Mouse (Mus musculus) hindbrain, embryonic 14.5 days (tissue): ENCODE data around the gene Nrcam. TPM values are rescaled to one million over a fixed set of nuclear protein-coding genes. Genes with fewer than 3 reads are reported as not detected.

Source experiments
- ATAC-seq: fragments of 200-750 bp; cut with Nextera tagmentation; 2 replicates; pipeline ENCODE4 v1.8.0; 2017; ENCODE audit warnings: moderate number of reproducible peaks, mild to moderate bottlenecking, moderate TSS enrichment, moderate library complexity; ENCODE audit not compliant: low FRiP score
- DNase-seq: peaks from one replicate; pipeline ENCODE4 v3.0.0-alpha.2; 2015; ENCODE audit warnings: low spot score
- H3K27ac ChIP-seq: fragments of 300-500 bp; sonication (generic); 2 replicates; pipeline ENCODE4 v1.5.1; 2014; ENCODE audit warnings: mild to moderate bottlenecking, moderate library complexity
- H3K27me3 ChIP-seq: fragments of 300-500 bp; sonication (generic); 2 replicates; pipeline ENCODE4 v1.6.1; 2014; ENCODE audit warnings: mild to moderate bottlenecking, low read length, mixed read lengths; ENCODE audit not compliant: control insufficient read depth, insufficient read depth
- H3K36me3 ChIP-seq: fragments of 300-500 bp; sonication (generic); replicated peaks from 2 replicates; pipeline ENCODE4 v1.6.1; 2014; ENCODE audit not compliant: control insufficient read depth, insufficient read depth
- H3K4me1 ChIP-seq: fragments of 300-500 bp; sonication (generic); replicated peaks from 2 replicates; pipeline ENCODE4 v1.6.1; 2014; ENCODE audit warnings: antibody characterized with exemption, low read length, mixed read lengths; ENCODE audit not compliant: control insufficient read depth, insufficient read depth
- H3K4me2 ChIP-seq: fragments of 300-500 bp; sonication (generic); replicated peaks from 2 replicates; pipeline ENCODE4 v1.6.1; 2014; ENCODE audit warnings: mild to moderate bottlenecking, moderate library complexity
- H3K4me3 ChIP-seq: fragments of 300-500 bp; sonication (generic); replicated peaks from 2 replicates; pipeline ENCODE4 v1.5.1; 2014; ENCODE audit warnings: mild to moderate bottlenecking, low read length
- H3K9ac ChIP-seq: fragments of 300-500 bp; sonication (generic); 2 replicates; pipeline ENCODE4 v1.6.1; 2014
- H3K9me3 ChIP-seq: fragments of 300-500 bp; sonication (generic); 2 replicates; pipeline ENCODE4 v1.6.1; 2016; ENCODE audit warnings: low read length; ENCODE audit not compliant: control insufficient read depth
- WGBS: fragments of 180-500 bp; shearing (Covaris S2); extraction: QIAGEN DNeasy Blood & Tissue Kit; methylation state at CpG from one replicate; pipeline ENCODE4 v1.1.7; 2014; 5-methylcytosine and 5-hydroxymethylcytosine counted together
- polyA plus RNA-seq: library from polyadenylated mRNA; unstranded; fragments of >200 nt; fragmentation: Nextera tagmentation; extraction: Ambion mirVana; gene quantifications from 2 replicates; pipeline ENCODE4 v1.2.1, GENCODE M21; 2014

Nrcam gene
- polyA plus RNA-seq, 1 experiment from 2014 or later = 155 TPM

DNA sequence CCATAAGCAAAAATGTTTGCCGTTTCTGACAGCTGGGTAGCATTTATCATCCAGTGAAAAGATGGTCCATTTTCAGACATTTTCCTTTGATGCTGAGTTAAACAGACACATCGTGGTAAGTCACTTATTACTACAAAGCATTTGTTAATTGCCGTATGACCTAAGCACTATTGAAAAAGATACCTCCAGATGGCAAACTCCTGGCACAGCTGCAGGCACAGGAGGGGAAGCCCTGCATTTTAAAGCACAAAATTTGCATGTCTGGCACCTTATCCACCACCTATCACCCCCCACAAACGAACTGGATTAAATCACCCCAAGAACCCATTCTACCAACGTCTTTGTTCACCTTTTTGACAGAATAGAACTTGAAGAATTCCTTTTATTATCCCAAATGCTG is 206.9 kb downstream of the Nrcam start:
- Histone ChIP-seq H3K9me3 (no peaks in the 10 kb centered on the region), H3K4me3 (no peak overlapping the region), H3K27ac (peak overlapping the region; percentile 76), H3K4me1 (peaks cover 31% of the 10 kb centered on the region; the same call in 1 of the 2 replicates), H3K27me3 (no peaks in the 10 kb centered on the region), H3K9ac (no peak overlapping the region), H3K36me3 (peaks cover 6% of the 10 kb centered on the region; the same call in 1 of the 2 replicates), H3K4me2 (no peak overlapping the region)
- ATAC-seq = no peak; the same call in 1 of the 2 replicates
- no peak for DNase-seq
- 16% methylated on average over 5 of the region's 5 CpGs for WGBS

DNA sequence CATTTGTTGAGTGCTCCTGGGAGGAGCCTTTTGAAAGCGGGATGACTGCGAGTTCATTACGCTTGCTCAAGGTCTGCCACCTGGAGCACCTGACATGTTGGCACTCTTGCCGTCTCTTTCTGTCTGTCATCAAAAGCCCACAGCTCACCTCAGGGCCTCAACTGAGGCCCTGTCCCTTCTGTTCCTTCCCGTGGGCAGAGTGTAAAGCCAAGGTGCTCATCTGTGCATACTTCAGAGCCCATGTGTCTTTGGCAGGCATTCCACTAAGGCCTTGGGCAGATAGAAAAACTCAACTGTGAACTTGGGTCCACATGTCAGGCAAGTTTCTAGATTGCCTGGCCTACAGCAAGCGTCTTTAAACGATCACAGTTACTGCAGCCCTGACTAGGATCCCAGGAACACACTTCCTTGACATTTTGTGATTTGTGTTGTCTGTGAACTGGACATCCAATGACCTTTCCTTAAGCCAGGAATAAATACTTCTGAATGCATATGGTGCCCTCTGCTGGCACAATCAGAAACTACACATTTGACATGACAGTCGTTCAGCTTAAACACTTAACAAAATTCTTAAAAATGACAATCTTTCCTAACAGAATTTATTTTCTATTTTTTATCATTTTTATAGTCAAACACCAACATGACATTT is 219.2 kb downstream of the Nrcam start:
- Histone ChIP-seq H3K27ac (no peak overlapping the region), H3K36me3 (peaks cover 26% of the 10 kb centered on the region), H3K9me3 (no peaks in the 10 kb centered on the region), H3K9ac (no peak overlapping the region), H3K27me3 (no peaks in the 10 kb centered on the region), H3K4me3 (no peak overlapping the region), H3K4me2 (no peak overlapping the region), H3K4me1 (no peaks in the 10 kb centered on the region; the same call in 1 of the 2 replicates)
- DNase-seq (peak; percentile 93), ATAC-seq (peak; percentile 62; the same call in 1 of the 2 replicates)
- WGBS = 54% methylated on average over 8 of the region's 8 CpGs

DNA sequence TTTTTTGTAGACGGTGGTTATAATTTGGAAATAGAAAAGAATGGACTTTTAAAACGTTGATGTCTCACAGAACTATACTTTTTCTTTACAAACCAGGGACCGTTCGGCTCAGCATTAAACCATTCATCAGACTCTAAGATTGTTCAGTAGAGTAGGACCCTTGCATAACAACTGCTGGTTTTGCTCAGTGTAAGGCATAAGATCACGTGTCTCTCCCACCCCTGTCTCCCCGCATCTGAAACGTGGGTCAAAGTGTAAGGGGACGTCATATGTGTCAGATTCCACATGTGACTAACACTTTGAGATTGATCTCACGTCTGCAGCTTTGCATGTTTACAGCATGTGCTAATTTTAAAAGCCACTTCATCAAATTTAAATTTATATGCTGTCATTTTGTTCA is 219.8 kb downstream of the Nrcam start:
- no peaks in the 10 kb centered on the region; the same call in 1 of the 2 replicates for H3K4me1 ChIP-seq
- H3K9ac ChIP-seq = no peak overlapping the region
- ATAC-seq = peak; percentile 49; the same call in 1 of the 2 replicates
- 70% methylated on average over 9 of the region's 9 CpGs for WGBS
- no peaks in the 10 kb centered on the region for H3K27me3 ChIP-seq
- H3K27ac ChIP-seq = no peak overlapping the region
- H3K4me3 ChIP-seq = no peak overlapping the region
- H3K9me3 ChIP-seq = no peaks in the 10 kb centered on the region
- H3K4me2 ChIP-seq = no peak overlapping the region
- peaks cover 31% of the 10 kb centered on the region for H3K36me3 ChIP-seq
- DNase-seq = no peak

- Histone ChIP-seq H3K9ac (no peak overlapping the region), H3K4me1 (no peaks in the 10 kb centered on the region; the same call in 1 of the 2 replicates), H3K9me3 (no peaks in the 10 kb centered on the region), H3K36me3 (peaks cover 33% of the 10 kb centered on the region), H3K27me3 (no peaks in the 10 kb centered on the region), H3K27ac (no peak overlapping the region), H3K4me3 (no peak overlapping the region), H3K4me2 (no peak overlapping the region)
- ATAC-seq (no peak), DNase-seq (no peak)
These were observed 222.9 kb downstream of the Nrcam start for GRCm38 (mm10) chr12:44551614-44552013.

DNA sequence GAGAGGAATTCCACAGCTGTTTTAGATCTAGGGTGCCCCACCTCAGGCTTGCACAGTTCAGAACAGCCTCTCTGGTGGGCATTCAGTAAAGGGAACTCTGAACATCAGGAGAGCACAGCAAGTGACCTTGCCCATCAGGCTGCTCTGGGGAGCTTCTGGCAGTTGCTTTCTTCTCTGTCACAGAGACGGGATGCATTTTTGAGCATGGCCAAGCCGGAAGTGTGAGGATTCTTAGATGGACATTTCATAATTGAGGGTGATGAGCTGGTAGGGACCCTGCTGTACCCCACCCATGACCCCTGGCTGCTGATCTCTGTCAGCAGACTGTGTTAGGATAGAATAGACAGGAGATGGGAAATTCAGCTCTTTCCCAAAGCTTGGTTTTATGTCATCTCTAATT is 225.4 kb downstream of the Nrcam start:
- WGBS = 88% methylated on average over 2 of the region's 2 CpGs
- H3K9ac ChIP-seq = no peak overlapping the region
- peaks cover 36% of the 10 kb centered on the region for H3K36me3 ChIP-seq
- ATAC-seq (no peak), DNase-seq (no peak)
- no peak overlapping the region for H3K27ac ChIP-seq
- H3K4me2 ChIP-seq = no peak overlapping the region
- H3K27me3 ChIP-seq = no peaks in the 10 kb centered on the region
- H3K9me3 ChIP-seq = no peaks in the 10 kb centered on the region
- H3K4me1 ChIP-seq = no peaks in the 10 kb centered on the region
- H3K4me3 ChIP-seq = no peak overlapping the region

DNA sequence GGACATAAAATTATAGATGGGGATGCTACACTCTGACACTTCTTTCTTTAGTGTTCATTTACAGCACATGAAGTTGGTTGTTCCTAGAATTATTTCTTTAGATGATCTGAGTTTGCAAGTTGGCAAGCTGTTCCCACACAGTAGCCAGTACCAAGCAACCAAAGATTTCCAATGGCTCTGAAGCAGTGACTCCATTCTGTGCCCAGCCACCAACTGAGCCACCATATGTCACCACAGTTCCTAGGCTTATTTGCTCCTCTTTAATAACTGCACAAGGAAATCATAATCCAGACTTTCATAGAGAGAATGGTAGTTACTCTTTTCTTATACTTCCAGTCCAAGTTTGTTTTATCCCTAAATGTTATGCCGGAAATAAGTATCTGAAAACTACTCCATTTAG is 226.1 kb downstream of the Nrcam start:
- no peak overlapping the region for H3K9ac ChIP-seq
- H3K4me3 ChIP-seq = no peak overlapping the region
- no peaks in the 10 kb centered on the region for H3K9me3 ChIP-seq
- H3K4me2 ChIP-seq = no peak overlapping the region
- no peaks in the 10 kb centered on the region for H3K27me3 ChIP-seq
- H3K4me1 ChIP-seq = no peaks in the 10 kb centered on the region
- H3K27ac ChIP-seq = no peak overlapping the region
- ATAC-seq (no peak), DNase-seq (no peak)
- WGBS = 94% methylated on average over 1 of the region's 1 CpGs
- peaks cover 41% of the 10 kb centered on the region for H3K36me3 ChIP-seq

DNA sequence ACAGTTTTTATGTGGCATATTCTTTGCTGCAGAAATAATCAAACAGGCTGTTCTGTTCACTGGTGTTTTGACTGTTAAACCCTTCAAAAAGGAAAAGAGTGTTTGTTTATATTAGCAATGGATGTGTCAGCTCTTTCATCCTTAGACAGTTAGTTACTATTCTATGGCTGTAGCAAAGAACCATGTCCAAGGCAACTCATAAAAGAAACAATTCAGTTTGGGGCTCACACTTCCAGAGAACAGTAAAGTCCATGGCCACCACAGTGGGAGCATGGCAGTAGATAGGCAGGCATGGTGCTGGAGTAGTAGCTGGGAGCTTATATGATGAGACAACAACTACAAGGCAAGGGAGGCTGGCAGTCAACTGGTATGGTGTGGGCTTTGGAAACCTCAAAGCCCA is 231.3 kb downstream of the Nrcam start:
- no peak overlapping the region for H3K4me3 ChIP-seq
- H3K9me3 ChIP-seq = no peaks in the 10 kb centered on the region
- peaks cover 52% of the 10 kb centered on the region for H3K36me3 ChIP-seq
- no peak overlapping the region for H3K4me2 ChIP-seq
- H3K9ac ChIP-seq = no peak overlapping the region
- H3K4me1 ChIP-seq = no peaks in the 10 kb centered on the region
- no peak for ATAC-seq
- H3K27ac ChIP-seq = no peak overlapping the region
- H3K27me3 ChIP-seq = no peaks in the 10 kb centered on the region
- DNase-seq = no peak

- no peaks in the 10 kb centered on the region for H3K27me3 ChIP-seq
- no peak overlapping the region for H3K4me3 ChIP-seq
- no peak for ATAC-seq
- no peaks in the 10 kb centered on the region for H3K4me1 ChIP-seq
- H3K27ac ChIP-seq = no peak overlapping the region
- H3K9ac ChIP-seq = no peak overlapping the region
- H3K9me3 ChIP-seq = no peaks in the 10 kb centered on the region
- no peak overlapping the region for H3K4me2 ChIP-seq
- 88% methylated on average over 7 of the region's 7 CpGs for WGBS
- no peak for DNase-seq
- H3K36me3 ChIP-seq = peaks cover 60% of the 10 kb centered on the region
These were observed 241.4 kb downstream of the Nrcam start for GRCm38 (mm10) chr12:44570070-44570469.

DNA sequence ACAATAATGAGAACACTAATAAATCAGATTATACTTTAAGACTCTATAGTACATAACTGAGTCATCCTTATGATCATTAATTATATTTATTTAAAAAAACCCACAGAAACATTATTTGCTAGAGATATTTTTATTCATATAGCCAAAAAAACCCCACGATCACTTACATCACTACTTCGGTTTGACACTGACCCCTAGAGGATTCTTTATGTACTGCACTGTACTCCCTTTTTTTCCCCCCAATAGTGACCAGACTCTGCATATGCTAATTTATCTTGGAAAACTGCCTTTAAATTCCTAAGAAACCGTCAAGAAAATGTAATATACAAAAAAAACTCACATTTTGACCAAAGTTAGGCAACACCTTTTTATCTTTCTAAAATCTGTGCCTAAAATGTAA is 244.0 kb downstream of the Nrcam start:
- DNase-seq (peak; percentile 72), ATAC-seq (no peak)
- H3K4me2 ChIP-seq = no peak overlapping the region

DNA sequence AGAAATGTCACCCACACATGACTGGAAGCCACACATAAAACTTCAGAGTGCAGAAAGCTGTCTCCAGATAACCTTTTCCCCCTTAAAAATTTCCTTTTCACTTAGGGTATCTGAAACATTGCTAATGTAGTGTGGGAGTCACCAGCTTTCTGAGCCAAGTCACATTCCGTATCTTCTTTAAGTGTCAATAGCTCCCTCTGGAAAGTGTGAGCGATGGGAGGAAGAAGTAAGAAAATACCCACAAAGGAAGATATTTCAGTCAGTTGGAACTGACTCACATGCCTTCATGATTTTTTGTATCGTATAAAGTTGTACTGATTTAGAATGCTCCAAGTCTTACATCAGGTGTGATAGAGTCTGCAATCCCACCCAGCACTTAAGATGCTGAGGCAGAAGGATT is 245.5 kb downstream of the Nrcam start:
- no peak overlapping the region for H3K4me2 ChIP-seq
- no peak overlapping the region for H3K9ac ChIP-seq
- no peaks in the 10 kb centered on the region for H3K9me3 ChIP-seq
- no peak overlapping the region for H3K4me3 ChIP-seq
- ATAC-seq = no peak
- H3K36me3 ChIP-seq = peaks cover 72% of the 10 kb centered on the region
- WGBS = 95% methylated on average over 3 of the region's 3 CpGs
- no peaks in the 10 kb centered on the region for H3K27me3 ChIP-seq
- DNase-seq = no peak
- H3K27ac ChIP-seq = no peak overlapping the region
- H3K4me1 ChIP-seq = no peaks in the 10 kb centered on the region

More for the DNA sequence above, 244.0 kb downstream of the Nrcam start:
- H3K9ac ChIP-seq = no peak overlapping the region
- WGBS = 13% methylated on average over 3 of the region's 3 CpGs
- H3K4me1 ChIP-seq = no peaks in the 10 kb centered on the region
- no peak overlapping the region for H3K4me3 ChIP-seq
- H3K9me3 ChIP-seq = no peaks in the 10 kb centered on the region
- H3K27ac ChIP-seq = no peak overlapping the region
- no peaks in the 10 kb centered on the region for H3K27me3 ChIP-seq
- H3K36me3 ChIP-seq = peaks cover 68% of the 10 kb centered on the region
